Mouse (Mus musculus): Measurements from ENCODE around the gene Gm31371.
"Not testable (repeated sequence)": the region's sequence is repeated elsewhere in the genome, so short reads cannot be mapped to it uniquely, and the experiment has no call there.

The Gm31371 gene

GRCm38 (mm10) chr8:19903092-19903491, at the start of gene Gm31371:
Gm31371 (plus strand) TSS chr8:19903392.
- DNase-seq: not testable (repeated sequence)

GRCm38 (mm10) chr8:19906425-19907055, 3.3 kb downstream of the Gm31371 start:
- peak; percentile 1 to 28 for DNase-seq

- DNase-seq: peak in 1 of 2 experiments; percentile 22
These were observed 5.7 kb downstream of the Gm31371 start for GRCm38 (mm10) chr8:19908841-19909321.

GRCm38 (mm10) chr8:19919086-19919485, 15.9 kb downstream of the Gm31371 start:
- DNase-seq: not testable (repeated sequence)

- not testable (repeated sequence) for DNase-seq
These were observed 31.1 kb downstream of the Gm31371 start for GRCm38 (mm10) chr8:19934274-19934673.

GRCm38 (mm10) chr8:19935541-19936030, 32.4 kb downstream of the Gm31371 start:
- DNase-seq: peak in 1 of 2 experiments; percentile 34

GRCm38 (mm10) chr8:19960935-19961334, 57.7 kb downstream of the Gm31371 start:
- no peak for DNase-seq

- peak in 1 of 2 experiments; percentile 40 for DNase-seq
These were observed 60.6 kb downstream of the Gm31371 start for GRCm38 (mm10) chr8:19963766-19964165.

GRCm38 (mm10) chr8:19968151-19968550, 65.0 kb downstream of the Gm31371 start:
- DNase-seq: peak; percentile 12 to 53

GRCm38 (mm10) chr8:19975237-19975636, 72.0 kb downstream of the Gm31371 start:
- DNase-seq: peak; percentile 2 to 28

Data from kidney, postnatal 25 days (tissue).